ENCODE assay signal across 9 mouse cellular contexts in genomic region chr10:77251223-77251783, GRCm38 (mm10). TPM values are rescaled to one million over a fixed set of nuclear protein-coding genes. Genes with fewer than 3 reads are reported as not detected.
DNase-seq lines count a peak whose midpoint lies in the region; ATAC-seq and TF ChIP-seq lines count a peak whose summit lies in the region.
"Had no signal": no experiment of that assay in that cellular context is flagged by ENCODE, and none has a peak within 500 bp of the region (broad histone marks: within the 10 kb centered on the region; RNA-seq: fewer than 3 reads in every experiment).

No protein-coding gene starts in this region.

- H3K27ac ChIP-seq in hindbrain, embryonic 12.5 days = no peak overlapping the region
- H3K27ac ChIP-seq in hindbrain, embryonic 11.5 days (ENCODE audit: low read depth, low read length) = no peak overlapping the region
- peak overlapping the region; percentile 75; the same call in 1 of the 2 replicates for H3K27ac ChIP-seq in kidney, embryonic 16.5 days (ENCODE audit: low read length)
- H3K27ac ChIP-seq: hindbrain, embryonic 15.5 days had no signal

- no peak overlapping the region for H3K4me3 ChIP-seq in hindbrain, embryonic 12.5 days
- H3K4me3 ChIP-seq in hindbrain, embryonic 11.5 days (ENCODE audit: low read depth, low read length) = no peak overlapping the region
- no peak overlapping the region; the same call in 1 of the 2 replicates for H3K4me3 ChIP-seq in kidney, embryonic 16.5 days (ENCODE audit: low read length)
- peak overlapping the region; percentile 61 for H3K4me3 ChIP-seq in myocyte
- H3K4me3 ChIP-seq: hindbrain, embryonic 15.5 days had no signal

- 0 out of 2 replicates have a peak overlapping the region, but pooled peaks have one; percentile 19 for H3K9ac ChIP-seq in hindbrain, embryonic 12.5 days
- no peak overlapping the region for H3K9ac ChIP-seq in hindbrain, embryonic 11.5 days (ENCODE audit: low read depth, low read length)
- peak overlapping the region; percentile 42; the same call in 1 of the 2 replicates for H3K9ac ChIP-seq in kidney, embryonic 16.5 days (replicated peaks; ENCODE audit: low read length)
- H3K9ac ChIP-seq: hindbrain, embryonic 15.5 days had no signal

- no peaks in the 10 kb centered on the region for H3K9me3 ChIP-seq in hindbrain, embryonic 12.5 days (replicated peaks)
- no peaks in the 10 kb centered on the region for H3K9me3 ChIP-seq in hindbrain, embryonic 11.5 days (ENCODE audit: control insufficient read depth, low read length)
- H3K9me3 ChIP-seq in kidney, embryonic 16.5 days (ENCODE audit: low read length) = no peaks in the 10 kb centered on the region
- H3K9me3 ChIP-seq: hindbrain, embryonic 15.5 days had no signal

- no peak for DNase-seq in hindbrain, embryonic 11.5 days (ENCODE audit: low spot score)
- peak; percentile 27 for DNase-seq in R1 (ENCODE audit: low read depth, low spot score)
- peak; percentile 71 to 76 for DNase-seq in cerebellum, postnatal 25 days
- DNase-seq in thymus, postnatal 36 days = no peak
- no peak for DNase-seq in spleen, postnatal 10 days (ENCODE audit: low spot score in 2 of 2)

- WGBS in hindbrain, embryonic 12.5 days = 59% methylated on average over 18 of the region's 18 CpGs
- 67% methylated on average over 18 of the region's 18 CpGs for WGBS in hindbrain, embryonic 11.5 days
- 49% methylated on average over 18 of the region's 18 CpGs for WGBS in kidney, embryonic 16.5 days

- H3K36me3 ChIP-seq in hindbrain, embryonic 12.5 days = no peaks in the 10 kb centered on the region
- no peaks in the 10 kb centered on the region for H3K36me3 ChIP-seq in hindbrain, embryonic 11.5 days (ENCODE audit: control insufficient read depth, insufficient read depth, low read length)
- H3K36me3 ChIP-seq in kidney, embryonic 16.5 days (ENCODE audit: insufficient read depth, low read length) = no peaks in the 10 kb centered on the region
- H3K36me3 ChIP-seq in myocyte (ENCODE audit: control insufficient read depth, insufficient read depth) = no peaks in the 10 kb centered on the region
- H3K36me3 ChIP-seq: hindbrain, embryonic 15.5 days had no signal

- H3ac ChIP-seq in myocyte (ENCODE audit: control insufficient read depth, insufficient read length) = no peak overlapping the region

- ATAC-seq in hindbrain, embryonic 12.5 days (ENCODE audit: low FRiP score) = no peak
- ATAC-seq in hindbrain, embryonic 11.5 days (ENCODE audit: low FRiP score) = no peak
- ATAC-seq in kidney, embryonic 16.5 days (ENCODE audit: low FRiP score, low TSS enrichment) = no peak

- H3K4me1 ChIP-seq in hindbrain, embryonic 12.5 days = peaks cover 21% of the 10 kb centered on the region
- no peaks in the 10 kb centered on the region; the same call in 1 of the 2 replicates for H3K4me1 ChIP-seq in hindbrain, embryonic 11.5 days (replicated peaks; ENCODE audit: control insufficient read depth, insufficient read depth, low read length)
- peaks cover 36% of the 10 kb centered on the region for H3K4me1 ChIP-seq in kidney, embryonic 16.5 days (ENCODE audit: insufficient read depth, low read length)

- TF ChIP-seq POLR2A in myocyte (IDR thresholded peaks at IDR 0.05; ENCODE audit: insufficient read length, low read depth) = no peak

- H3K79me2 ChIP-seq in myocyte (ENCODE audit: control insufficient read depth, insufficient read depth) = peaks cover 24% of the 10 kb centered on the region

- no peak overlapping the region for H3K4me2 ChIP-seq in hindbrain, embryonic 12.5 days (replicated peaks)
- H3K4me2 ChIP-seq in hindbrain, embryonic 11.5 days (replicated peaks; ENCODE audit: low read depth, low read length) = no peak overlapping the region
- H3K4me2 ChIP-seq in kidney, embryonic 16.5 days (replicated peaks; ENCODE audit: low read depth, low read length) = peak overlapping the region; percentile 23
- peak overlapping the region; percentile 95 for H3K4me2 ChIP-seq in myocyte (ENCODE audit: low read depth)
- H3K4me2 ChIP-seq: hindbrain, embryonic 15.5 days had no signal

- no peaks in the 10 kb centered on the region; the same call in 1 of the 2 replicates for H3K27me3 ChIP-seq in hindbrain, embryonic 12.5 days
- no peaks in the 10 kb centered on the region for H3K27me3 ChIP-seq in hindbrain, embryonic 11.5 days (ENCODE audit: control insufficient read depth, insufficient read depth, low read length)
- no peaks in the 10 kb centered on the region for H3K27me3 ChIP-seq in kidney, embryonic 16.5 days (ENCODE audit: insufficient read depth, low read length)
- no peaks in the 10 kb centered on the region for H3K27me3 ChIP-seq in myocyte (ENCODE audit: control insufficient read depth, insufficient read depth, insufficient read length)
- H3K27me3 ChIP-seq: hindbrain, embryonic 15.5 days had no signal

TF ChIP-seq in myocyte, 11 proteins besides CTCF, POLR2A, EP300 and RAD21:
- TF ChIP-seq TCF12 (IDR thresholded peaks at IDR 0.05; ENCODE audit: insufficient read depth, poor library complexity, severe bottlenecking) (no peak), MAX (IDR thresholded peaks at IDR 0.05; ENCODE audit: low read depth) (no peak), REST (IDR thresholded peaks at IDR 0.05; ENCODE audit: insufficient read depth, insufficient read length) (no peak), POLR2AphosphoS2 (IDR thresholded peaks at IDR 0.05; ENCODE audit: insufficient read length, low read depth) (peak; percentile 37)
TF ChIP-seq in myocyte: peak in this region for 1.

RNA-seq across cellular contexts. Expression of gene Pofut2, which starts 7.7 kb away (rescaled TPM):
- 81.8 and 92.5 TPM in 2 replicates for polyA plus RNA-seq in hindbrain, embryonic 12.5 days (2016; fragmentation: Nextera tagmentation; extraction: Ambion mirVana)
- 68.4 and 72.6 TPM in 2 replicates for polyA plus RNA-seq in hindbrain, embryonic 11.5 days (2014; fragmentation: Nextera tagmentation; extraction: Ambion mirVana)
- polyA plus RNA-seq in kidney, embryonic 16.5 days (2015; fragmentation: Nextera tagmentation; extraction: Ambion mirVana) = 148 and 149 TPM in 2 replicates
- 89.9 TPM for polyA plus RNA-seq in myocyte (2012; fragmentation: generic; extraction: Trizol)

Comparison
In these comparisons a context has a peak if more than half of its experiments do, and no peak if none do; other contexts are left out.
1. H3K4me2 ChIP-seq: peak in kidney, embryonic 16.5 days (single experiment) and myocyte (single experiment); none in hindbrain, embryonic 12.5 days (single experiment) and hindbrain, embryonic 11.5 days (single experiment).
2. DNase-seq: peak in R1 (single experiment) and cerebellum, postnatal 25 days (2 of 2); none in hindbrain, embryonic 11.5 days (single experiment), thymus, postnatal 36 days (0 of 2) and spleen, postnatal 10 days (0 of 2).